Mouse (Mus musculus) mature B cell (primary cell): ENCODE results near the gene Myh6.
"Not testable (repeated sequence)": the region's sequence is repeated elsewhere in the genome, so short reads cannot be mapped to it uniquely, and the experiment has no call there.

Source experiments
- in situ Hi-C: fragments of 300-500 bp; cut with MboI; formaldehyde crosslinking; loops from 2 replicates; pipeline ENCODE4 v1.14.3; 2019

Myh6 gene

GRCm38 (mm10) chr14:54966320-54966977 lies at the start of gene Myh6:
Myh6 (minus strand) TSS chr14:54966927.
- in situ Hi-C loops: no loop called here

- in situ Hi-C loops: loop anchor here (10.0 kb wide), 1 partner anchor 111 kb away; no protein-coding TSS in a partner anchor
Measured at GRCm38 (mm10) chr14:55015767-55016111, 49.0 kb upstream of the Myh6 start.

GRCm38 (mm10) chr14:55014991-55015766 lies 48.5 kb upstream of the Myh6 start, which contains the start of gene Ngdn:
Ngdn (plus strand) TSS chr14:55015454.
- in situ Hi-C loops: loop anchor here (10.0 kb wide), 1 partner anchor 110 kb away; no protein-coding TSS in a partner anchor

- in situ Hi-C loops: loop anchor here (10.0 kb wide), 1 partner anchor 110 kb away; no protein-coding TSS in a partner anchor
Measured at GRCm38 (mm10) chr14:55014591-55014990, 47.9 kb upstream of the Myh6 start.

- in situ Hi-C loops: loop anchor here (10.0 kb wide), 1 partner anchor 106 kb away; no protein-coding TSS in a partner anchor
Measured at GRCm38 (mm10) chr14:55011116-55011515, 44.4 kb upstream of the Myh6 start.

- in situ Hi-C loops: no loop called here
Measured at GRCm38 (mm10) chr14:55008417-55008816, 41.7 kb upstream of the Myh6 start.

GRCm38 (mm10) chr14:55007120-55007908 lies 40.6 kb upstream of the Myh6 start:
- in situ Hi-C loops: no loop called here

GRCm38 (mm10) chr14:55006541-55006940 lies 39.8 kb upstream of the Myh6 start:
- in situ Hi-C loops: no loop called here

GRCm38 (mm10) chr14:55005967-55006366 lies 39.2 kb upstream of the Myh6 start:
- in situ Hi-C loops: no loop called here

GRCm38 (mm10) chr14:55005506-55005905 lies 38.8 kb upstream of the Myh6 start:
- in situ Hi-C loops: no loop called here

GRCm38 (mm10) chr14:55003878-55004855 lies 37.4 kb upstream of the Myh6 start:
- in situ Hi-C loops: no loop called here

GRCm38 (mm10) chr14:55002687-55003120 lies 36.0 kb upstream of the Myh6 start:
- in situ Hi-C loops: no loop called here

- in situ Hi-C loops: no loop called here
Measured at GRCm38 (mm10) chr14:55001938-55002686, 35.4 kb upstream of the Myh6 start.

GRCm38 (mm10) chr14:55001446-55001845 lies 34.7 kb upstream of the Myh6 start:
- in situ Hi-C loops: no loop called here

- in situ Hi-C loops: no loop called here
Measured at GRCm38 (mm10) chr14:55000814-55001213, 34.1 kb upstream of the Myh6 start.

- in situ Hi-C loops: not testable (repeated sequence)
Measured at GRCm38 (mm10) chr14:54999868-55000267, 33.1 kb upstream of the Myh6 start.

GRCm38 (mm10) chr14:54998680-54999079 lies 32.0 kb upstream of the Myh6 start:
- in situ Hi-C loops: no loop called here

- in situ Hi-C loops: no loop called here
Measured at GRCm38 (mm10) chr14:54997297-54997696, 30.6 kb upstream of the Myh6 start.

- in situ Hi-C loops: no loop called here
Measured at GRCm38 (mm10) chr14:54996793-54997192, 30.1 kb upstream of the Myh6 start.

- in situ Hi-C loops: no loop called here
Measured at GRCm38 (mm10) chr14:54995457-54996138, 28.9 kb upstream of the Myh6 start.
